Mouse (Mus musculus) limb, embryonic 10.5 days (tissue): Measurements from ENCODE around the gene Fahd2a. TPM values are rescaled to one million over a fixed set of nuclear protein-coding genes. Genes with fewer than 3 reads are reported as not detected.

ENCODE experiments used
- DNase-seq: peaks from one replicate; pipeline ENCODE4 v3.0.0-alpha.2; 2017; ENCODE audit warnings: low spot score
- H3K27ac ChIP-seq: fragments of 300-500 bp; sonication (generic); 2 replicates; pipeline ENCODE4 v1.5.1; 2016; ENCODE audit warnings: mild to moderate bottlenecking
- H3K27me3 ChIP-seq: fragments of 300-500 bp; sonication (generic); 2 replicates; pipeline ENCODE4 v1.6.1; 2016; ENCODE audit warnings: low read depth, mild to moderate bottlenecking; ENCODE audit not compliant: poor library complexity, severe bottlenecking
- H3K36me3 ChIP-seq: fragments of 300-500 bp; sonication (generic); 2 replicates; pipeline ENCODE4 v1.6.1; 2016; ENCODE audit warnings: mild to moderate bottlenecking, moderate library complexity
- H3K4me1 ChIP-seq: fragments of 300-500 bp; sonication (generic); 2 replicates; pipeline ENCODE4 v1.6.1; 2016
- H3K4me3 ChIP-seq: fragments of 300-500 bp; sonication (generic); 2 replicates; pipeline ENCODE4 v1.5.1; 2016; ENCODE audit warnings: mild to moderate bottlenecking, moderate library complexity
- H3K9me3 ChIP-seq: fragments of 300-500 bp; sonication (generic); replicated peaks from 2 replicates; pipeline ENCODE4 v1.6.1; 2016; ENCODE audit warnings: mild to moderate bottlenecking
- WGBS: fragments of 180-500 bp; shearing (Covaris S2); methylation state at CpG from one replicate; pipeline ENCODE4 v1.1.7; 2016; 5-methylcytosine and 5-hydroxymethylcytosine counted together
- polyA plus RNA-seq: library from polyadenylated mRNA; unstranded; fragments of >200 nt; fragmentation: Nextera tagmentation; extraction: Ambion mirVana; gene quantifications from 2 replicates; pipeline ENCODE4 v1.2.1, GENCODE M21; 2016

The Fahd2a gene
- polyA plus RNA-seq, result 15.6 and 21.1 TPM in 2 replicates

DNA sequence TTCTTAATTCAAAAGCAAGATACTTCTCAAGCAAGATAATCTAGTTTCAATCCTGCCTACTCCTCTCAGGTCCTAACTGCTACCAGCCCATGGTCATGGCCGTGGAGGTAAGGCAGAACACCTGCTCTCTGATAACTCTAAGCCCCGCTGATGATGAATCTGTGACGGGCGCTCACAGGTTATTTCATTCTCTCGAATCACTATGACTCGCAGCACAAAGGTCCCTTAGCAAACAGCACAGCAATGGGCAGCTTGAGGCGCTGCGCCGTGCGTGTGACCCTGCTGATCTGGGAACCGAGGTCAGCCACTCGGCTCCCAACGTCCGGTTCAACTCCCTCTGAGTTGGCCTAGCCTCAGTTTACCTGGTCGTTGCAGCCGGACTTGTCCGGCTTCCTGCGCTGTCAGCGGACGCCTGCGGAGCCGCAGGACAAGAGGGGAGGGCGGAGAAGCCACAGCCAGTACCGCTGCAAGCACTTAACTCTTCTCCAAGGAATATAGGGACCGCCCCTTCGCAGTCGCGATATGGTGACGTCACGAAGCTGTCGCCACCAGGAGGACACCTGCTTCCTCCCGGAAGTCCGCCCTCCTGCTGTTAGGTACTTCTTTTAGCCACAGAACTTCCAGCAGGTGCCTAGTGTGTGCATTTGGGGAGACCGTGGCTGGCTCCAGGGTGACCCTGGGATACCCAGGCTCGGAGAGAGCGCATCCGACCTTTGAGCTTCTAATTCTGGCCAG lies at the start of gene Fahd2a:
TSS of gene Fahd2a (minus strand) at position 511 of the 735 bp plus-strand sequence.
- H3K4me3 ChIP-seq, result peak within 1 kb of the TSS; percentile 75
- H3K4me1 ChIP-seq, result peaks cover 14% of the 10 kb centered on the region
- H3K36me3 ChIP-seq, result 0 out of 2 replicates have a peak, but pooled peaks cover 10% of the 10 kb centered on the region
- peak within 1 kb of the TSS; percentile 73 for H3K27ac ChIP-seq
- peak; percentile 91 for DNase-seq
- no peaks in the 10 kb centered on the region for H3K9me3 ChIP-seq
- WGBS, result 5% methylated on average over 37 of the region's 37 CpGs
- peaks cover 7% of the 10 kb centered on the region; the same call in 1 of the 2 replicates for H3K27me3 ChIP-seq

- 8% methylated on average over 19 of the region's 19 CpGs for WGBS
- H3K27me3 ChIP-seq, result peaks cover 75% of the 10 kb centered on the region
- H3K4me3 ChIP-seq, result peak overlapping the region; percentile 40
- peaks cover 37% of the 10 kb centered on the region for H3K4me1 ChIP-seq
- no peak overlapping the region for H3K27ac ChIP-seq
- H3K36me3 ChIP-seq, result no peaks in the 10 kb centered on the region
- DNase-seq, result peak; percentile 80
- H3K9me3 ChIP-seq, result no peaks in the 10 kb centered on the region
Measured at GRCm38 (mm10) chr2:127484476-127485170, 40.3 kb upstream of the Fahd2a start.

GRCm38 (mm10) chr2:127483001-127483400 lies 38.6 kb upstream of the Fahd2a start:
- Histone ChIP-seq H3K27ac (no peak overlapping the region), H3K9me3 (no peaks in the 10 kb centered on the region), H3K36me3 (no peaks in the 10 kb centered on the region), H3K4me3 (peak overlapping the region; percentile 63), H3K4me1 (peaks cover 37% of the 10 kb centered on the region), H3K27me3 (peaks cover 88% of the 10 kb centered on the region)
- WGBS, result 1% methylated on average over 21 of the region's 21 CpGs
- peak; percentile 49 for DNase-seq

- Histone ChIP-seq H3K4me1 (peaks cover 37% of the 10 kb centered on the region), H3K36me3 (no peaks in the 10 kb centered on the region), H3K27ac (peak overlapping the region; percentile 75), H3K9me3 (no peaks in the 10 kb centered on the region), H3K4me3 (peak overlapping the region; percentile 63), H3K27me3 (peaks cover 88% of the 10 kb centered on the region)
- DNase-seq, result peak; percentile 79
- under 1% methylated on average over 21 of the region's 21 CpGs for WGBS
Measured at GRCm38 (mm10) chr2:127482533-127482911, 38.2 kb upstream of the Fahd2a start.

- peak; percentile 60 for DNase-seq
- peak overlapping the region; percentile 63 for H3K4me3 ChIP-seq
- peak overlapping the region; percentile 75 for H3K27ac ChIP-seq
- peaks cover 37% of the 10 kb centered on the region for H3K4me1 ChIP-seq
- no peaks in the 10 kb centered on the region for H3K36me3 ChIP-seq
- H3K27me3 ChIP-seq, result peaks cover 85% of the 10 kb centered on the region
- WGBS, result under 1% methylated on average over 59 of the region's 59 CpGs
- no peaks in the 10 kb centered on the region for H3K9me3 ChIP-seq
Measured at GRCm38 (mm10) chr2:127481841-127482532, 37.6 kb upstream of the Fahd2a start.

DNA sequence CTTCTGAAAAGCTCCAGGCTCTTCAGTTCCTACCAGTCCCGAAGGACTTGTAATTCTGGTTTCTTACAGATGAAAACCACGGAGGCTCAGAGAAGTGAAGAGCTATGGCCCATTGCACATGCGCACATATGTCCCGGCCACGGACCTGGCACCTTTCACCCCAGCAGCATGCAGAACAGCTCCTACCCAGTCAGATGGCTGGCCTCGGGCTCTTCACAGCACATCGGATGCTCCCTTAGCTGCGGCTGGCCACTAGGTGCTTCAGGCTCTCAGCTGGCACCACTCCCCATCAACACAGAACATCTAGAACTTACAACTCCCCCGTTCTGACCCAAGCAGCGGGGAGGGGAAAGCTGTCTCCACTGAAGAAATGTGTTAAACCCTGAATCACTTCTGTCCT lies 35.4 kb upstream of the Fahd2a start:
- peaks cover 64% of the 10 kb centered on the region for H3K27me3 ChIP-seq
- no peak overlapping the region for H3K4me3 ChIP-seq
- H3K9me3 ChIP-seq, result no peaks in the 10 kb centered on the region
- no peak for DNase-seq
- H3K27ac ChIP-seq, result no peak overlapping the region
- H3K36me3 ChIP-seq, result no peaks in the 10 kb centered on the region
- 71% methylated on average over 10 of the region's 10 CpGs for WGBS
- H3K4me1 ChIP-seq, result peaks cover 34% of the 10 kb centered on the region

DNA sequence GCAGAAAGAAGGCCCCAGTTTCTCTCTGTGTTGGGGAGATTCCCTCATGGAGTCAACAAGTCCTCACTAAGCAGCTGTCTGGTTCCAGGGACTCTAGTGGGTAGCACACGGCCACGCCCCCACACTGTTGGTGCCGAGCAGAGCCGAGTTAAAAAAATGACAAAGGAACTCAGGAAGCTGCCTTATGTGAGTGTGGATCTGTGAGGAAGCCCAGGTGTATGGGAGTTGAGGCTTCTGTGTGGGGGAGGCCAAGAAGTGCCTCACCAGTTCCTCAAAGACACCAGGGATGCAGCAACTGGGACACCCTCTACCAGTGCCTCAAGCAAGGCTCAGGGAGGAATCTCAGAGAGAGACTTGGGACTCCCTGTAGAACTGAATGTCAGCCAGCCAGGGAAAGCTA lies 34.8 kb upstream of the Fahd2a start:
- WGBS, result 76% methylated on average over 4 of the region's 4 CpGs
- Histone ChIP-seq H3K9me3 (no peaks in the 10 kb centered on the region), H3K4me3 (no peak overlapping the region), H3K27me3 (peaks cover 58% of the 10 kb centered on the region), H3K4me1 (peaks cover 29% of the 10 kb centered on the region), H3K27ac (no peak overlapping the region), H3K36me3 (no peaks in the 10 kb centered on the region)
- DNase-seq, result no peak

DNA sequence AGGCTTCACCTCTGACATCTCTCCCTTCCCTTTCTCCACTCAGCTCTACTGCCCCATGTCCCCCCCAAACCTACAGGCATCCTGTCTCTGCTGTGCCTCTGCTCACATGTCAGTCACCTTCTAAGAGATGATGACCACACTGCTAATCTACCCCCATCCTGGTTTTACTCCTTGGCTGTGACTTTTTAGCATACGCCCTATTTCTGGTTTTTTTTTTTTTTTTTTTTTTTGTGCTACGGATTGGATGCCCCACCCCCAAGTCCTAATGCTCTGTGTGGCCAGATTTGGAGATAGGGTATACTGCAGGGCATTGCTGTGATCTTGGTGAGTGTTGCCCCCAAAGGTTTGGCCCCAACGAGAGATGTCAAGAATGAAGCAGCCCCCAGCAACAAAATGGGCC lies 27.9 kb upstream of the Fahd2a start:
- no peaks in the 10 kb centered on the region for H3K4me1 ChIP-seq
- DNase-seq, result no peak
- no peak overlapping the region for H3K4me3 ChIP-seq
- H3K36me3 ChIP-seq, result no peaks in the 10 kb centered on the region
- no peaks in the 10 kb centered on the region for H3K9me3 ChIP-seq
- 74% methylated on average over 3 of the region's 3 CpGs for WGBS
- no peak overlapping the region for H3K27ac ChIP-seq
- no peaks in the 10 kb centered on the region for H3K27me3 ChIP-seq

- Histone ChIP-seq H3K36me3 (no peaks in the 10 kb centered on the region), H3K27me3 (no peaks in the 10 kb centered on the region), H3K4me3 (no peak overlapping the region), H3K27ac (no peak overlapping the region), H3K4me1 (no peaks in the 10 kb centered on the region), H3K9me3 (no peaks in the 10 kb centered on the region)
- 92% methylated on average over 8 of the region's 8 CpGs for WGBS
- no peak for DNase-seq
Measured at GRCm38 (mm10) chr2:127471281-127471680, 26.9 kb upstream of the Fahd2a start.

- Histone ChIP-seq H3K27me3 (no peaks in the 10 kb centered on the region), H3K27ac (no peak overlapping the region), H3K36me3 (no peaks in the 10 kb centered on the region), H3K4me3 (no peak overlapping the region), H3K9me3 (no peaks in the 10 kb centered on the region), H3K4me1 (no peaks in the 10 kb centered on the region)
- DNase-seq, result no peak
- WGBS, result 92% methylated on average over 10 of the region's 10 CpGs
Measured at GRCm38 (mm10) chr2:127470661-127471060, 26.3 kb upstream of the Fahd2a start.

DNA sequence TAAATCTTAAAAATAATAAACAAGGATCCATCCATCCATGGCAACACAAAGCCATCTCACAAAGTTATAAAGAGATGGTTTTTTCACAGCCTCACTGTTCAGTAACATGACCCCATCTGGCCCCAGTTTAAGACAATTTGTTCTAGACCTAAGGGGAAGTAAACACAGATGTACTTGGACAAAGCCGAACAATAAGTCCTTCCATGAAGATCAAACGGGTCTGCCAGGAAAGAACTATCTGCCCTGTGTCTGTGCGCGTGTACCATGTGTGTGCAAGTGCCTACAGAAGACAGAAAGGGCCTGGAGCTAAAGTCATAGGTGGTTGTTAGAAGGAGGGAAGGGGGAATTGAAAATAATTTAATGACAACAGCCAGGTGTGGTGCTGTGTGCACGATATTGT lies 25.8 kb upstream of the Fahd2a start:
- Histone ChIP-seq H3K36me3 (no peaks in the 10 kb centered on the region), H3K4me3 (no peak overlapping the region), H3K4me1 (no peaks in the 10 kb centered on the region), H3K27ac (no peak overlapping the region), H3K27me3 (no peaks in the 10 kb centered on the region), H3K9me3 (no peaks in the 10 kb centered on the region)
- 89% methylated on average over 5 of the region's 5 CpGs for WGBS
- DNase-seq, result no peak

DNA sequence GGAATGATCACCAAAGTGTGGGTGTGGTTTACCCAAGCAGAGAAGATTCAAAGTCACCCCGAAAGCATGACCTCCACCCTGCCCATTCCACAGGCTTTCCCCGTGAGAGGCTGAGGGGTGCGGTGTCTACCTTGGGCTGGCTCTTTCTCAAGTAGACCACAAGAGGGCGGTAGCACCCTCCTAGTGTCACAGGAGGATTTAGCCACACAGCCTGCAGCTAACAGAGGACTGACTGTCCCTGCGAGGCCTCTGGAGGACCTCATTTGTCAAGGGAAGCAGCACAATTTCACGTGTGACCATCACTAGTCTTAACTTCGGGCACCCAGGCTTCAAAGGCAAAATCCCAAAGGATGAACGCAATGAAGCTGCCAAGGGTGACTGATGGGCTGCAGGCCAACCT lies 17.9 kb upstream of the Fahd2a start:
- no peaks in the 10 kb centered on the region for H3K36me3 ChIP-seq
- peak; percentile 70 for DNase-seq
- 9% methylated on average over 8 of the region's 8 CpGs for WGBS

GRCm38 (mm10) chr2:127461351-127461750 lies 17.0 kb upstream of the Fahd2a start:
- Histone ChIP-seq H3K4me1 (no peaks in the 10 kb centered on the region), H3K4me3 (no peak overlapping the region), H3K9me3 (no peaks in the 10 kb centered on the region), H3K27me3 (peaks cover 11% of the 10 kb centered on the region), H3K36me3 (no peaks in the 10 kb centered on the region), H3K27ac (no peak overlapping the region)
- no peak for DNase-seq
- WGBS, result 54% methylated on average over 9 of the region's 9 CpGs

More for the DNA sequence above, 17.9 kb upstream of the Fahd2a start:
- Histone ChIP-seq H3K9me3 (no peaks in the 10 kb centered on the region), H3K27me3 (peaks cover 11% of the 10 kb centered on the region; the same call in 1 of the 2 replicates), H3K27ac (no peak overlapping the region), H3K4me3 (no peak overlapping the region), H3K4me1 (no peaks in the 10 kb centered on the region)
